Mouse (Mus musculus): ENCODE results near the gene Pcsk6. TPM values are rescaled to one million over a fixed set of nuclear protein-coding genes. Genes with fewer than 3 reads are reported as not detected.

Pcsk6 gene
- polyA plus RNA-seq, 1 experiment: 4.6 TPM

GRCm38 (mm10) chr7:65881290-65881688 lies 19.8 kb downstream of the Pcsk6 start:
- no peaks in the 10 kb centered on the region for H3K27me3 ChIP-seq (ENCODE audit: control insufficient read depth, insufficient read depth, low read length)
- H3K4me3 ChIP-seq (ENCODE audit: control insufficient read depth, low read depth, low read length): no peak overlapping the region
- no peaks in the 10 kb centered on the region for H3K4me1 ChIP-seq (ENCODE audit: control insufficient read depth, insufficient read depth, low read length)
- TF ChIP-seq POLR2A (IDR thresholded peaks at IDR 0.05; ENCODE audit: control insufficient read depth, low read depth, low read length) (no peak), CTCF (IDR thresholded peaks at IDR 0.05; ENCODE audit: control insufficient read depth, insufficient read depth, insufficient replicate concordance, low read depth, low read length) (no peak)
- no peak overlapping the region for H3K27ac ChIP-seq (ENCODE audit: control insufficient read depth, insufficient read depth, low read depth, low read length)
- H3K36me3 ChIP-seq (ENCODE audit: control insufficient read depth, insufficient read depth, low read length): no peaks in the 10 kb centered on the region

GRCm38 (mm10) chr7:65884928-65885327 lies 23.4 kb downstream of the Pcsk6 start:
- Histone ChIP-seq H3K4me1 (ENCODE audit: control insufficient read depth, insufficient read depth, low read length) (no peaks in the 10 kb centered on the region), H3K27ac (ENCODE audit: control insufficient read depth, insufficient read depth, low read depth, low read length) (no peak overlapping the region), H3K4me3 (ENCODE audit: control insufficient read depth, low read depth, low read length) (no peak overlapping the region), H3K36me3 (ENCODE audit: control insufficient read depth, insufficient read depth, low read length) (no peaks in the 10 kb centered on the region), H3K27me3 (ENCODE audit: control insufficient read depth, insufficient read depth, low read length) (no peaks in the 10 kb centered on the region)
- TF ChIP-seq POLR2A (IDR thresholded peaks at IDR 0.05; ENCODE audit: control insufficient read depth, low read depth, low read length): no peak
- no peak for TF ChIP-seq CTCF (IDR thresholded peaks at IDR 0.05; ENCODE audit: control insufficient read depth, insufficient read depth, insufficient replicate concordance, low read depth, low read length)

GRCm38 (mm10) chr7:65885819-65886218 lies 24.3 kb downstream of the Pcsk6 start:
- Histone ChIP-seq H3K4me1 (ENCODE audit: control insufficient read depth, insufficient read depth, low read length) (no peaks in the 10 kb centered on the region), H3K27me3 (ENCODE audit: control insufficient read depth, insufficient read depth, low read length) (no peaks in the 10 kb centered on the region), H3K4me3 (ENCODE audit: control insufficient read depth, low read depth, low read length) (no peak overlapping the region), H3K27ac (ENCODE audit: control insufficient read depth, insufficient read depth, low read depth, low read length) (no peak overlapping the region), H3K36me3 (ENCODE audit: control insufficient read depth, insufficient read depth, low read length) (no peaks in the 10 kb centered on the region)
- TF ChIP-seq CTCF (IDR thresholded peaks at IDR 0.05; ENCODE audit: control insufficient read depth, insufficient read depth, insufficient replicate concordance, low read depth, low read length) (no peak), POLR2A (IDR thresholded peaks at IDR 0.05; ENCODE audit: control insufficient read depth, low read depth, low read length) (no peak)

GRCm38 (mm10) chr7:65891831-65892230 lies 30.3 kb downstream of the Pcsk6 start:
- no peaks in the 10 kb centered on the region for H3K4me1 ChIP-seq (ENCODE audit: control insufficient read depth, insufficient read depth, low read length)
- TF ChIP-seq POLR2A (IDR thresholded peaks at IDR 0.05; ENCODE audit: control insufficient read depth, low read depth, low read length) (no peak), CTCF (IDR thresholded peaks at IDR 0.05; ENCODE audit: control insufficient read depth, insufficient read depth, insufficient replicate concordance, low read depth, low read length) (no peak)

GRCm38 (mm10) chr7:65892264-65892828 lies 30.8 kb downstream of the Pcsk6 start:
- no peak overlapping the region for H3K4me3 ChIP-seq (ENCODE audit: control insufficient read depth, low read depth, low read length)
- TF ChIP-seq POLR2A (IDR thresholded peaks at IDR 0.05; ENCODE audit: control insufficient read depth, low read depth, low read length): no peak
- TF ChIP-seq CTCF (IDR thresholded peaks at IDR 0.05; ENCODE audit: control insufficient read depth, insufficient read depth, insufficient replicate concordance, low read depth, low read length): no peak
- no peaks in the 10 kb centered on the region for H3K36me3 ChIP-seq (ENCODE audit: control insufficient read depth, insufficient read depth, low read length)
- no peak overlapping the region for H3K27ac ChIP-seq (ENCODE audit: control insufficient read depth, insufficient read depth, low read depth, low read length)
- H3K27me3 ChIP-seq (ENCODE audit: control insufficient read depth, insufficient read depth, low read length): no peaks in the 10 kb centered on the region
- no peaks in the 10 kb centered on the region for H3K4me1 ChIP-seq (ENCODE audit: control insufficient read depth, insufficient read depth, low read length)

More at GRCm38 (mm10) chr7:65891831-65892230, 30.3 kb downstream of the Pcsk6 start:
- H3K27me3 ChIP-seq (ENCODE audit: control insufficient read depth, insufficient read depth, low read length): no peaks in the 10 kb centered on the region
- H3K4me3 ChIP-seq (ENCODE audit: control insufficient read depth, low read depth, low read length): no peak overlapping the region
- H3K27ac ChIP-seq (ENCODE audit: control insufficient read depth, insufficient read depth, low read depth, low read length): no peak overlapping the region
- no peaks in the 10 kb centered on the region for H3K36me3 ChIP-seq (ENCODE audit: control insufficient read depth, insufficient read depth, low read length)

- H3K27ac ChIP-seq (ENCODE audit: control insufficient read depth, insufficient read depth, low read depth, low read length): no peak overlapping the region
- H3K27me3 ChIP-seq (ENCODE audit: control insufficient read depth, insufficient read depth, low read length): no peaks in the 10 kb centered on the region
These were observed 32.0 kb downstream of the Pcsk6 start for GRCm38 (mm10) chr7:65893546-65893945.

GRCm38 (mm10) chr7:65895262-65895661 lies 33.7 kb downstream of the Pcsk6 start:
- Histone ChIP-seq H3K4me1 (ENCODE audit: control insufficient read depth, insufficient read depth, low read length) (no peaks in the 10 kb centered on the region), H3K36me3 (ENCODE audit: control insufficient read depth, insufficient read depth, low read length) (no peaks in the 10 kb centered on the region), H3K27me3 (ENCODE audit: control insufficient read depth, insufficient read depth, low read length) (no peaks in the 10 kb centered on the region), H3K27ac (ENCODE audit: control insufficient read depth, insufficient read depth, low read depth, low read length) (no peak overlapping the region), H3K4me3 (ENCODE audit: control insufficient read depth, low read depth, low read length) (no peak overlapping the region)
- TF ChIP-seq CTCF (IDR thresholded peaks at IDR 0.05; ENCODE audit: control insufficient read depth, insufficient read depth, insufficient replicate concordance, low read depth, low read length) (no peak), POLR2A (IDR thresholded peaks at IDR 0.05; ENCODE audit: control insufficient read depth, low read depth, low read length) (no peak)

More at GRCm38 (mm10) chr7:65893546-65893945, 32.0 kb downstream of the Pcsk6 start:
- Histone ChIP-seq H3K36me3 (ENCODE audit: control insufficient read depth, insufficient read depth, low read length) (no peaks in the 10 kb centered on the region), H3K4me1 (ENCODE audit: control insufficient read depth, insufficient read depth, low read length) (no peaks in the 10 kb centered on the region), H3K4me3 (ENCODE audit: control insufficient read depth, low read depth, low read length) (no peak overlapping the region)
- TF ChIP-seq POLR2A (IDR thresholded peaks at IDR 0.05; ENCODE audit: control insufficient read depth, low read depth, low read length): no peak
- no peak for TF ChIP-seq CTCF (IDR thresholded peaks at IDR 0.05; ENCODE audit: control insufficient read depth, insufficient read depth, insufficient replicate concordance, low read depth, low read length)

Data from testis, adult 2 months (tissue).